Mouse (Mus musculus) kidney, embryonic 14.5 days (tissue): ENCODE data around the gene Gnl2. TPM values are rescaled to one million over a fixed set of nuclear protein-coding genes. Genes with fewer than 3 reads are reported as not detected.

Experiments used
- ATAC-seq: fragments of 200-750 bp; cut with Nextera tagmentation; 2 replicates; pipeline ENCODE4 v1.8.0; 2017; ENCODE audit warnings: moderate number of reproducible peaks, mild to moderate bottlenecking, moderate TSS enrichment, moderate library complexity; ENCODE audit not compliant: low FRiP score, low TSS enrichment
- H3K27ac ChIP-seq: fragments of 300-500 bp; sonication (generic); 2 replicates; pipeline ENCODE4 v1.5.1; 2014; ENCODE audit warnings: low read depth, mild to moderate bottlenecking, low read length, moderate library complexity, mixed read lengths
- H3K27me3 ChIP-seq: fragments of 300-500 bp; sonication (generic); 2 replicates; pipeline ENCODE4 v1.6.1; 2014; ENCODE audit warnings: mild to moderate bottlenecking, low read length; ENCODE audit not compliant: control insufficient read depth, insufficient read depth
- H3K36me3 ChIP-seq: fragments of 300-500 bp; sonication (generic); 2 replicates; pipeline ENCODE4 v1.6.1; 2014; ENCODE audit warnings: low read length, mixed read lengths; ENCODE audit not compliant: control insufficient read depth, insufficient read depth
- H3K4me1 ChIP-seq: fragments of 300-500 bp; sonication (generic); 2 replicates; pipeline ENCODE4 v1.6.1; 2014; ENCODE audit warnings: low read length, mixed read lengths; ENCODE audit not compliant: control insufficient read depth, insufficient read depth
- H3K4me2 ChIP-seq: fragments of 300-500 bp; sonication (generic); replicated peaks from 2 replicates; pipeline ENCODE4 v1.6.1; 2014; ENCODE audit warnings: low read depth, mild to moderate bottlenecking, low read length
- H3K4me3 ChIP-seq: fragments of 300-500 bp; sonication (generic); 2 replicates; pipeline ENCODE4 v1.5.1; 2014; ENCODE audit warnings: mild to moderate bottlenecking, low read length
- H3K9ac ChIP-seq: fragments of 300-500 bp; sonication (generic); 2 replicates; pipeline ENCODE4 v1.6.1; 2014; ENCODE audit warnings: low read depth, mild to moderate bottlenecking, low read length, moderate library complexity
- H3K9me3 ChIP-seq: fragments of 300-500 bp; sonication (generic); 2 replicates; pipeline ENCODE4 v1.6.1; 2016; ENCODE audit warnings: low read length; ENCODE audit not compliant: control insufficient read depth
- WGBS: fragments of 180-500 bp; shearing (Covaris S2); extraction: QIAGEN DNeasy Blood & Tissue Kit; methylation state at CpG from one replicate; pipeline ENCODE4 v1.1.7; 2014; 5-methylcytosine and 5-hydroxymethylcytosine counted together
- polyA plus RNA-seq: library from polyadenylated mRNA; unstranded; fragments of >200 nt; fragmentation: Nextera tagmentation; extraction: Ambion mirVana; gene quantifications from 2 replicates; pipeline ENCODE4 v1.2.1, GENCODE M21; 2014

Gene Gnl2
- polyA plus RNA-seq, 1 experiment from 2014 or later: 95.5 TPM

DNA sequence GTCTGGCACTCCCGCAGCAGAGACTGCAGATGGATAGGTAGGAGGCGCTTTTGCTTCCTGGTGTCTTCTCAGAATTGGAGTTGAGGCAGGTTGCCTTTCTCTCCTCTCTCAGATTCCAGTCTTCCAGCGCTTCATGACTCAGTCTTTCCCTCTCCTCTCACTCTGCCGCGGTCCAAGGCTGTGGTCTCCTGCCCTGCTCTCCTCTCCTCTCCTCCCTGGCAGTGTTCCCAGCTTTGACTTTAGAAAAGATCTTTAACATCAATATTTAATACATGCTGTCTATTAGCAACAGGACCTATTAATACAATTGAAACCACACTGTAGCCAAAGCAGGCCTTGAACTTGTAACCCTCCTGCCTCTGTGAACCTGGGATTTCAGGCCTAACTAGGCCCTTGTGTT is 79.7 kb downstream of the Gnl2 start:
- no peaks in the 10 kb centered on the region for H3K9me3 ChIP-seq
- H3K4me3 ChIP-seq: no peak overlapping the region
- H3K4me1 ChIP-seq: no peaks in the 10 kb centered on the region
- no peak overlapping the region for H3K9ac ChIP-seq
- no peak for ATAC-seq
- no peaks in the 10 kb centered on the region for H3K27me3 ChIP-seq
- H3K27ac ChIP-seq: no peak overlapping the region
- WGBS: 89% methylated on average over 5 of the region's 5 CpGs
- H3K4me2 ChIP-seq: no peak overlapping the region
- peaks cover 15% of the 10 kb centered on the region; the same call in 1 of the 2 replicates for H3K36me3 ChIP-seq

DNA sequence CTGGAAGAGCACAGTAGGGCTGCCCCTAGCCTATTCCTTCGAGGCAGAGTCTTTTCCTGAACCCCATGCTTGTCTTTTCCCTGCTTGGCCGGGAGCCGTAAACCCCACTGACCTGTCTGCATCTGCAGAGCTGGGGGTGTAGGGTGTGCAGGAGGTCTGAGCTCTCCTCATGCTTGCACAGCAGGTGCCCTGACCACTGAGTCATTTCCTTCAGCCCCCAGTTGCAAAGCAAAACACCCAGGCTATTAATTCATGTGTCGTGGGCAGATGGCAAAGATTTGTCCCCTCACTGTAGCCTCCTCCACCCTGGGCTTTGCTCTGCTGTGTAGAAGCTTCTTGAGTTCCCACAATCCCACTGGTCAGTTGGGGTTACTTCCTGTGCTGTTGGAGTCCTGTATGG is 81.0 kb downstream of the Gnl2 start:
- Histone ChIP-seq H3K4me2 (no peak overlapping the region), H3K4me1 (no peaks in the 10 kb centered on the region), H3K27me3 (no peaks in the 10 kb centered on the region), H3K9ac (no peak overlapping the region), H3K9me3 (no peaks in the 10 kb centered on the region), H3K36me3 (peaks cover 12% of the 10 kb centered on the region; the same call in 1 of the 2 replicates), H3K27ac (no peak overlapping the region), H3K4me3 (no peak overlapping the region)
- 44% methylated on average over 4 of the region's 4 CpGs for WGBS
- ATAC-seq: no peak

DNA sequence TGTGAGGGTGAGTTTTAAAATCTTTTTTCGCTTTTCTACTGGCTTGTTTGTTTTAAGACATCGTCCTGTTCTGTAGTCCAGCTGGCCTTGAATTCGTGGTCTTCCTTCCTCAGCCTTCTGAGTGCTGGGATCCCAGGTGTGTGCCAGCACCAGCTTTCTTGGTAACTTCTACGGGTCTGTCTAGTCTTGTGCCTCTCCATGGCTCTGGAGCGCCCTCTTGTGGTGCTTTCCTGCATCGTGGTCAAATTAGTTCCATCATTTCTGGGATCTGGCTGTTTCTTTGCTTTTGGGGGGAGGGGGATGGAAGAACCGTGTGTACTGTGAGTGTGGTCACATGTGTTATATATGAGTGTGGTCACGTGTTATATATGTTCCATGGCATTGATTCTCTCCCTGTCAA is 83.1 kb downstream of the Gnl2 start:
- ATAC-seq: peak; percentile 72
- Histone ChIP-seq H3K27me3 (no peaks in the 10 kb centered on the region), H3K9ac (no peak overlapping the region), H3K9me3 (no peaks in the 10 kb centered on the region), H3K36me3 (peaks cover 19% of the 10 kb centered on the region; the same call in 1 of the 2 replicates), H3K4me1 (no peaks in the 10 kb centered on the region), H3K4me3 (no peak overlapping the region), H3K27ac (no peak overlapping the region), H3K4me2 (no peak overlapping the region)
- WGBS: 12% methylated on average over 8 of the region's 8 CpGs

DNA sequence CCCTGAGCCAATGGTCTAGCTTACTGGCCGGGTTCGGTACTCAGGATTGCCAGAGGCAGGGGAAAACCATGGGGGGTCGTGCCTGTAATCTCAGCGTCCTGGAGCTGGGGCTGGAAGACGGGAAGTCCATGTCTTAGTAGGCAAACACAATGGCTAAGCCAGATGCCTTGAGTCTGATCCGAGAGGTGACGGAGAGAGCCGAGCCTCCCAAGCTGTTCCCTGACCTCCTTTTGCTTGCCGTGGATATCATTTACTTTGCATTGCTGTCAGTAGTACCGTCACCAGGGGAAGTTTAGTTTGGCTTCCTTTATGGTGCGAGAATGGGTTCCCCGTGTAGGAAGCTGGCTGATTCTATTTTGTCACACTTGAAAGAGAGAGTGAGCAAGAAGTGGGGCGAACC is 84.9 kb downstream of the Gnl2 start:
- Histone ChIP-seq H3K9me3 (no peaks in the 10 kb centered on the region), H3K36me3 (peaks cover 22% of the 10 kb centered on the region; the same call in 1 of the 2 replicates), H3K4me3 (no peak overlapping the region)

More for the DNA sequence above, 84.9 kb downstream of the Gnl2 start:
- H3K9ac ChIP-seq: no peak overlapping the region
- no peak overlapping the region for H3K4me2 ChIP-seq
- no peak for ATAC-seq
- 78% methylated on average over 13 of the region's 13 CpGs for WGBS
- H3K27me3 ChIP-seq: no peaks in the 10 kb centered on the region
- no peaks in the 10 kb centered on the region for H3K4me1 ChIP-seq
- H3K27ac ChIP-seq: no peak overlapping the region

Other genes with a start within 250 kb of the Gnl2 start
- 13.7 and 17.5 TPM in 2 replicates for gene Mtf1, start 214.5 kb upstream of the Gnl2 start, polyA plus RNA-seq
- 40.4 and 49.8 TPM in 2 replicates for gene Yrdc, start 165.9 kb upstream of the Gnl2 start, polyA plus RNA-seq
- 53.6 and 64.3 TPM in 2 replicates for gene 1110065P20Rik, start 165.4 kb upstream of the Gnl2 start, polyA plus RNA-seq
- gene Maneal, start 154.4 kb upstream of the Gnl2 start, polyA plus RNA-seq: 0.66 and 0.81 TPM in 2 replicates
- gene Epha10, start 135.7 kb upstream of the Gnl2 start, polyA plus RNA-seq: 0.10 and 0.23 TPM in 2 replicates
- 4.8 and 5.0 TPM in 2 replicates for gene 9930104L06Rik, start 79.5 kb upstream of the Gnl2 start, polyA plus RNA-seq
- gene Cdca8, start 77.3 kb upstream of the Gnl2 start, polyA plus RNA-seq: 151 and 152 TPM in 2 replicates
- gene Rspo1, start 30.2 kb upstream of the Gnl2 start, polyA plus RNA-seq: 40.0 and 44.8 TPM in 2 replicates
- 0.11 TPM in 1 of 2 replicates, not detected in the other for gene Dnali1, start 49.1 kb downstream of the Gnl2 start, polyA plus RNA-seq
- 30.6 and 36.9 TPM in 2 replicates for gene Snip1, start 50.1 kb downstream of the Gnl2 start, polyA plus RNA-seq
- gene Meaf6, start 68.5 kb downstream of the Gnl2 start, polyA plus RNA-seq: 64.3 and 72.1 TPM in 2 replicates
- gene Zc3h12a, start 111.3 kb downstream of the Gnl2 start, polyA plus RNA-seq: 0.60 and 0.61 TPM in 2 replicates